Mouse (Mus musculus) 3134 (cell line): ENCODE results near the gene Tnnt3.
A peak's percentile ranks its signal among the peaks of the same experiment; 100 is the strongest.

Source experiments
- DNase-seq: peaks from one replicate; pipeline ENCODE4 v3.0.0-alpha.2; 2011; ENCODE audit warnings: low spot score; ENCODE audit not compliant: insufficient read length; ENCODE audit errors: extremely low read depth

Gene Tnnt3

GRCm38 (mm10) chr7:142505942-142506341 lies 7.3 kb downstream of the Tnnt3 start:
- no peak for DNase-seq

DNA sequence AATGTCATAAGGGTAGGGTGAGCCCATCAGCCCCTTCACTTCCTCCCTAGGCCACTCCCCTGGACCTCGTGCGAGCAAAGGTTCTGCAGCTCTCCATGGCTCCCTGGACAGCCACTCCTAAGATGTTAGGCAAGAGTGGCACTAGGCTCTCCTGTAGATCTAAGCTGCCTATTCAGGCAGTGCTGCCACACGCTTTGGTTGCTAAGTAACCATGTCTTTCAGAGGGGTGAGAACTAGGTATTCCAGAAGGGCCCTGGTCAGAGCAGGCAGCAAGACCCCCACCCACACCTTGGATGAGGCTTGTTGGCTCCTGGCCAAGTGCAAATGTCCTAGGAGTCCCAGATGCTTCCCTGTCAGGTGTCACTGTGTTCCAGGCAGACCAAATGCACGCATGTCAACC lies 7.9 kb downstream of the Tnnt3 start:
- no peak for DNase-seq

- no peak for DNase-seq
Measured at GRCm38 (mm10) chr7:142507453-142507852, 8.8 kb downstream of the Tnnt3 start.

DNA sequence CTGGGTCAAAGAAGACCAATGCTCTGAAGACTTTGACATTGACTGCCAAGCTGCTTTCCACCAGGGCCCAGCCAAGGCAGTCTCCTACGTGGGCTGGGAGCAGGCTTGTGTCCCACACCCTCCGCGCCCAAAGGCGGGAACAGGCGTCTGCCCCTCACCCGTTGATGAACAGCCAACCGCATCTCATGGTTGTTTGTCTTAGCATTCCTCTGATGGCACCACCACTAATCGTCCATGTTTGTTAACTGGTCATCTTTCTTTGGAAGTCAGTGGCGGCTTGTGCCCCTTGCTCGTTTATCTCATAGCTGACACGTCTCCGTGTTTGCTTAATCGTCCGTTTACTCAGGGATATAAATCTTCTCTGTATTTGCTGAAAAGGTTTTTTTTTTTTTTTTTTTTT lies 10.9 kb downstream of the Tnnt3 start:
- no peak for DNase-seq

DNA sequence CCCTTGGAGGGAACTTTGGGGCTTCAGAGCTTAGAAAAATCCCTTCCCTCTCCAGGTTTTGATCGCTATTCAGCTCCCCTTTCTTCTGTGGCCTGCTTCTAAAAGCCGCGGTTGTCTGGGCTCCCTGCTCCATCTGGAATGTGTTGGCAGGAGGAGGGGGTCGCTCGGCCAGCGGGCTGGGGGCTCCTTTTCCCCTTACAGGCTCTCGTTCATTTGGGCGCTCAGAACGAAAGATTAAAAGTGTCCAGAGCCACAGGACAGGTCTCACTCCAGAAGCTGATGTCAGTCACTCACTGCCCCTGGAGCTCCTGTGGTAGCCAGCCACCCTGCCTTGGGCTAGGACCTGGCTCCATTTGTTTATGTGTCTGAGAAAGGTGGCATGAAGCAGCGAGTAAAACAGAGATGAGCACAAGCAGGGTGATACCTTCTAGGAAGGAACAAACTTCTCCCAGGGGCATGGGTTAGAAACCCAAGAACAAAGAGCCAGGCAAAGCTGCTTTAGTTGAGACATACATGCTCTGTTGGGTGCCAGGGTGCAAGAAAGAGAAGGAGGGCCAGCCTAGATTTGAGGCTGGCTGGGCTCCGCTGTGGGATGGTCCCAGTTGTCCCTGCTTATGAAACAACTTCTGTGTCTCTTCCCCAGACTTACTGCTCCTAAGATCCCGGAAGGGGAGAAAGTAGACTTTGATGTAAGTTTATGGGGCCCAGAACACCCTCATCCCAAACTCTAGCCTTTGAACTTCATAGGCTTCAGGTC lies 11.6 kb downstream of the Tnnt3 start:
- no peak for DNase-seq

GRCm38 (mm10) chr7:142514048-142514447 lies 15.4 kb downstream of the Tnnt3 start:
- no peak for DNase-seq

- no peak for DNase-seq
Measured at GRCm38 (mm10) chr7:142516221-142516978, 17.8 kb downstream of the Tnnt3 start.

- no peak for DNase-seq
Measured at GRCm38 (mm10) chr7:142517531-142517930, 18.9 kb downstream of the Tnnt3 start.

DNA sequence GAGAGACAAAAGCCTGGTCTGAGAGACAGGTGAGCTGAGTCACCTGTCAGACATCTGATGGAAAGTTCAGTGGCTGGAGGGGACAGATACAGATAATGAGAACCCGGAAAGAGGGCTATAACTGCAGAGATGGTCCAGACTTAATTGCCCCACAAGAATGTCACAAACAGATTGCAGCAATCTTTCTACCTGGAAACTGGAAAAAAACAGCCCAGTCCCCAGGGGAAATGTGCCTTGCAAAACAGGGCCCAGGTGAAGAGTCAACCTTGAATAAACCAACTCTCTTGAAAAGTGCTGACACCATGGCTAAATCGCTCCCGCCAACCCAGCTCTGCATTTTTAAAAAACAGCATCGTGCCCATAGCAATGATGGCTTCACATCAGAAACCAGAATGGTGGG lies 21.7 kb downstream of the Tnnt3 start:
- DNase-seq, result no peak

DNA sequence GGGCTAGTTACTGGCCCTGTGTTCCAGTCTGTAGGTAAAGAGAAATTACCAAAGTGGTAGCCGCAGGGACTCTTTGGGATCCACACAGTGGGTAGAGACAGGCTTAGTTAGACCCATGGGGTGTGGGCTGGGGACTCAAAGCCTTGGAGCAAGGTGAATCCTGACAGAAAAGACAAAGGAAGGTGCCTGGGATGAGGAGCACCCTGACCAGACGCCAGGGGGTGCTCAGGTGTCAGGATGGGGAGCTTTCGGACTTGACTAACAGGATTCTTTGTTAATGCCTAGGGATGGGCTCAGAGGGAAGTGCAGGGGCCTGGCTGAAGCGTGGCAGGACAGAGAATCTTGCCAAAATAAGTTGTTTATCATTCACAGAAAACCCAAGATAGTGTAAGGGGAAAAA lies 23.7 kb downstream of the Tnnt3 start:
- no peak for DNase-seq

DNA sequence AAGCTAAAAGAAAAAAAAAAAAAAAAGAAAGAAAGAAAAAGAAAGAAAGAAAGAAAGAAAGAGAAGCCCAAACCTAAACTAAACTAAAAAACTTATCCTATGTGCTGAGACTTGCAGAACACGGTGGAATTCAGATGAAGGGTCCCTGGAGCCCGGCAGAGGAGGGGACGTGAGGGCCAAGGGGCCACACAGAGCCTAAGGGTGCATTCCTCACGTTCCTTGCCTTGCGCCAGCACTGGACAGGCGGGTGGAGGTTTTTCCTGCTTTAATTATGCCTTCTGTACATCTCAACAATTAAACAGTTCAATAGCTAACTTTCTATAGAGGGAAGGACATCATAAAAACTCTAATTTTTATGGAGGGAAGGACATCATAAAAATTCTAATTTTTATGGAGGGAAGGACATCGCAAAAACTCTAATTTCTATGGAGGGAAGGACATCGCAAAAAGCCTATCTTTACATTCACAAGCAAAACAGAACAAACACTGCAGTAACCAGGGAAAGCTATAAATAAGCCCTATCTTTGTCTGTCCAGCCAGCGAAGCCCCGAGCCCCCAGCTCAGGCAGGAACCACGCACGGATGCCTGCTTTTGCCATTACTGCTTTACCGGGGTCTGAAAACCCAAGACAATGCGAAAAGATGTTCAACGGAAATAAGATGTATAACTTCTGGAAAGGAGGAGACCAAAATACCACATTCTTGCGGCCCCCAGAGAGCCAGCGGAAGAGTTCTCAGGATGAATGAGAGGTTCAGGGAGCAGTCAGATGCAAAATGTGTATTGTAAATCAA lies 24.8 kb downstream of the Tnnt3 start:
- DNase-seq, result no peak

- DNase-seq, result no peak
Measured at GRCm38 (mm10) chr7:142525342-142526178, 26.9 kb downstream of the Tnnt3 start.

- no peak for DNase-seq
Measured at GRCm38 (mm10) chr7:142529350-142529749, 30.7 kb downstream of the Tnnt3 start.

DNA sequence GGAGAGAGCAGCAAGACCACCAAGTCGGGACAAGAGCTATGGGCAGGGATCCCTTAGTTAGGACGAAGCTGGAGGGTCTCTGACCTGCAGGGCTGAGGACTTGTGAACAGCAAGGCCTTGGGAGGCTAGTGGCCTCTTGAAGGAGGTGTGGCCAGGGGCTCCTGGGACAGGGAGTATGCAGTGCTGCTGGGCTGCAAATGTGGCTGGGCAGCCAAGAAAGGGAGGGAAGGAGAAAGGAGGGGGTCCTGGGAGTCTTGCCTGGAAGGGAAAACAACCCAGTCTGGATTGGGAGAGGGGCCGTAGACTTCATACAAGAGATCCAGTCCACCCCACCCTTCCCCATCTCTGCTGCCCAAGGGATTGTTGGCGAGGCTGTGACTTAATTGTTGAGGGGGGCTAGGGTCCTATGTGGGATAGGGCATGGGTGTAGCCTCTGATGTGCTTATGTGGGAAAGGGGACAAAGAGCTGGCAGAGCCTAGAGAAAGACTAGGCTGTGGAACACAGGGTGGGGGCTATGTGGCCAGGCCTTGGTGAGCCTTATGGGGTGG lies 33.4 kb downstream of the Tnnt3 start:
- no peak for DNase-seq

GRCm38 (mm10) chr7:142532671-142533058 lies 34.0 kb downstream of the Tnnt3 start, which contains the start of gene Mrpl23:
Mrpl23 (plus strand) TSS chr7:142532686.
- DNase-seq, result no peak

- peak; percentile 88 for DNase-seq
Measured at GRCm38 (mm10) chr7:142533059-142533855, 34.6 kb downstream of the Tnnt3 start.

DNA sequence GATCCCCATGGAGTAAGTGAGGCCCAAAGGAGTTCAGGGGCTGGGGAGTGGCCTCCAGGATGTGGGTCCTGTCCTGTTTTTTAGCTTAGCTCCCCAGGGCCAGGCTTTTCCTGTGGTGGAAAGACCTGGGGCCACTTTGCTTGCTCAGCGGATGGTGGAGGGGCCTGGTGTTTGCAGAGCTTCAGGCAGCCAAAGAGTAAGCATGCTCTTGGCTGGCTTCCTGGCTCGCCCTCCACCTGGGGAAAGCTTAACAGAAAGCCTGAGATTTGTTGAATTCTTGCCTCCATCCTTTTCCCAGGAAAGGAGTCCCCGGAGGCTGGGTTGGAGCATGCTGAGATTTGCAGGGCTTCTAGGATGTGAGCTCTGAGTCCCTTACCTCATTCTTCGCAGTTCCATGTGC lies 36.5 kb downstream of the Tnnt3 start:
- DNase-seq, result no peak

DNA sequence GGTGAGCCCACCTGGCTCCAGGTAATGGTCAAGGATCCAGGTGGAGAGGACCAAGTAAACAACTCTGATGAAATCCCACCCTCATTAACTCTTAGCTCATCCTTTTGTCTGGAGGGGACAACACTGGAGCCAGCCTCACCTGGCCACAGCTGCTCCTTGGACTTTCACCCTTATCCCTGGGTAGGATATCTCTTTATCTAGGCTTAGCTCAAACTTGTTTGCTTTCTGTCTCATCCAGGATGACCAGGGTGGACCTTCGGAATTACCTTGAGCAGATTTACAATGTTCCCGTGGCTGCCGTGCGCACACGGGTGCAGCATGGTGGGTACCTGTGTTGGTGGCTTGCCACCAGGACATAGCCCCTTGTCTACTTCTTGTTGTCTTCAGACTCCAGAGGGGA lies 37.2 kb downstream of the Tnnt3 start:
- no peak for DNase-seq

DNA sequence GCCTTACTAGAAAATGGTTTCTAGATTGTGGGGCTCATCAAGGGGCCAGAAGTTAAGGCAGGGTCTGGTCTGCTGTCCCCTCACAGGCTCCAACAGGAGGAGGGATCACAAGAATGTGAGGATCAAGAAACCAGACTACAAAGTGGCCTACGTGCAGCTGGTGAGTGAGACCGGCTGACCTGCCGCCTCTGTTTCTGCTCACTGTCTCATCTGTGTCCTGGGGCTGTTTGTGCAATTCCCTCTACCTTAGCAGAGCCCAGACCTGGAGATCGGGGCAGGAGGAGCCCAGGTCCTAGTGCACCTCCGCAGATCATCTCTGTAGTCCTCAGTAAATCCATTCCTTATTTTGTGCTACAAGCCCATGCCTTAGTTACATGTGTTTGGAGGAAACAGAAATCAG lies 38.5 kb downstream of the Tnnt3 start:
- DNase-seq, result no peak
